Mouse (Mus musculus): ENCODE data around the gene Pqlc2.

Gene Pqlc2

DNA sequence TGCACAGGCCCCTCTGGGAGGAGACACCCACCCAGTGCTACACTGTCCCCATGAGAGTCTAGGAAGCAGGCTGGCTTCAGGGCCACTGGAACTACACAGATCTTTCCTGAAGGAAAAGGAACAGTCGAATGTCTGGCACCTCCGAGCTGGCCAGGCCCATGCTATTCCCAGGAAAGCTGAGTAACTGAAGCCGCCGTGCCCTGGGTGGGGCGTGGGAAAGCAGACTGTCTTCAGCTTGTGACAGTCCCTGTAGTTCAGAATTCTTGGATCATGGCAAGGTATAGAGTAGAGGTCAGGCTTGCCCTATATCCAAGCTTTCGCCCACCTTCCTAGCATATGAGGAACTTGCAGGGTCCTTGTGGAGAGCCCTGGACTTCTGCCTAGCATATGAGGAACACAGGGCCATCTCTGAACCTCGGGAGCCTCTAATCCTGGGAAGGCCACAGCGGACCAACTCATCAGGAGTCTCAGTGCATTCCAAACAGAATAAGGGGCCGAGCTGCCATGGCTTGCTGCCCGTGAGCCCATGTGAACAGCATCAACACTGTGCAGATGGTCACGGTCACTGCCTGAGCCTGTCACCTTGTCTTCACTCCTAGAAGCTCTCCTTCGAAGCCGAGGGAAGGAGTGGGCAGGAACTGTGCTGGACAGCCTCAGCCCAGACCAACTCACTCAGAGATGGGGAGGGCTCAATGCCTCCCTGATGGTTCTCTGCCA lies 44.6 kb downstream of the Pqlc2 start:
- in situ Hi-C loops (cut with MboI): no loop called here

DNA sequence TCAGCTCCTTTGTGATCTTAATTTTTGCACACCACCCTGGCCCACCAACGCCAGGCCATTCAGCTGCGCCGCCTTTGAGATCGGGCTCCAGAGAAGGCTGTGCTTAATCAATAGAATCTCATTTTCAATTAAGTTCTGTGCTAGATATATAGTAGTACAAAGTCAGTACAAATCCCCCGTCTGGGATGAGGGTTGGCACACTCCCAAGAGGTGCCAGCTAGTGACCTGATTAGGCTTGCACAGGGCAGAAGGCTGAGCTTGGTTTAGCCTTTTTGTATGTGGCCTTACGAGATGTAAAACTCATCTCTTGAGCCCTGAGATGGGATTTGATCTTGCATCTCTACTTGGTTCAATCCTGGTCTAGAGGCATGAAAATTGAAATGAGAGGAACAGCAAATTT lies 47.5 kb downstream of the Pqlc2 start:
- in situ Hi-C loops (cut with MboI): no loop called here

DNA sequence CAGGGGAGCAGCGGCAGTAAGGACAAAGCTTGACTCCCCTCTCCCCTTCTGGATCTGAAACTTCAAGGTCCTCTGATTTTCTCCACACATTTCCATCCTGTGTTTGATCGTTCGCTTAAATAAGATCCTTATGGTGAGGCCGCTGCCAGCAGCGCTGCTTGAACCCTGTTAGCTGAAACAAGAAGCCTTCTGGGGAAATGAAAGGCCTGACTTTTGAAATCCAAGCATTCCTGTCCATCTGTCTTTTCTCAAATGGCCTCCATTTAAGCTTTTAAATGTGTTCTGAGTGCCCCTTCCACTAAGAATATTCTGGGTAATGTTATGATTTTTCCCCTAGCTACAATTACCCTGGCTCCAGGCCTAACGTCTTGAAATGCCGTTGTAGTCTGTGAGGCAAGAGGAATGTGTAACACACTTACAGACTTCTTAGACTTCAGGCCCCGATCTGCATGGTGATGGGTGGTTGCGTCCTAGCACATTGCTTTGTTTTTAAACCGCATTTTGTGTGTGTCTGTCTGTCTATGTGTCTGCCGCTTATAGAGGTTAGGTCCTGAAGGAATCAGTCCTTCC lies 51.1 kb downstream of the Pqlc2 start:
- in situ Hi-C loops (cut with MboI): no loop called here

DNA sequence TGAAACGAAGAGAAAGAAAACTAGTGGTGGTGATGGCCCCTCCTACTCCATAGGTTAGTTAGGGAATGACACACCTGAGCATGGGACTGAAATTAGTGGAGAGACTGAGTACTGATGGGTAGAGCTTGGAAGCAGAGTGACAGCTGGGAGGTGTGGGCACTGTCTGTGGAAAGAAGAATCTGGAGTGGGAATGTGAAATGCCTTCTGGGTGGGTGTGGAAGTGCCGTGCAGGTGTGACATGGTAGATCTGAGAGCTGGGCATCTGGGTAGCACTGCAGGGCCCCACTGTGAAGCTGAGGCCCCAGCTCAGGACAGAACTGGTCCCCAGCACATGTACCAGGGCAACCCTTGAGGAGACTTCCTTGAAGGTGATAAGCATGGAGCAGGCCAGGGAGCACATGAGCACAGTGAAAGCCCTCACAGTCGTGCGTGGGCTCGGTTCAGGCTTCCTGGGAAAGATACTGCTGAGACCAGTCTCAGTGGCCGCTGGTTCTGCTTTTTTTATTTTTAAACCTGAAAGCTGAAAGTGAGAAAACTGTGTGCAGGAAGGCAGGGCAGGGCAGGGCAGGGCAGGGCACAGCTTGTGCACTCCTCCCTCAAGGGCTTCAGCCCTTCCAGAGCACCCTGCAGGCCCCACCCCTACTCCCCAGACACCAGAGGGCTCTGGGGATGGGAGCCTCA lies 51.7 kb downstream of the Pqlc2 start:
- in situ Hi-C loops (cut with MboI): no loop called here

DNA sequence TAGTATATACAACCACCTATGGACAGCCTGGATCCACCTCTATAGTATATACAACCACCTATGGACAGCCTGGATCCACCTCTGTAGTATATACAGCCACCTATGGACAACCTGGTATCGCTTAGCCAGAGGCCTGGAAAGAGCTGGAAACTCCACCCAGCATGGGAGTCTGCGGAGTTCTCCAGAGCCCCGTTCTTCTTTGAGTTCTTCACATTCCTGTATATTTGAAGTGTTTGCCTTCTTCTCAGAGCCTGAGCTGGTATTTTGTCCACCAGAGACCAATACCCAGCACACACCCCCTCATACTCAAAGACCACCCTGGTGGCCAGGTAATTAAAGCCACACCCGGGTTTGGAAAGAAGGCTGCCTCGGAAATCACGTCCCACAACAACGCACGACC lies 53.8 kb downstream of the Pqlc2 start:
- in situ Hi-C loops (cut with MboI): no loop called here

DNA sequence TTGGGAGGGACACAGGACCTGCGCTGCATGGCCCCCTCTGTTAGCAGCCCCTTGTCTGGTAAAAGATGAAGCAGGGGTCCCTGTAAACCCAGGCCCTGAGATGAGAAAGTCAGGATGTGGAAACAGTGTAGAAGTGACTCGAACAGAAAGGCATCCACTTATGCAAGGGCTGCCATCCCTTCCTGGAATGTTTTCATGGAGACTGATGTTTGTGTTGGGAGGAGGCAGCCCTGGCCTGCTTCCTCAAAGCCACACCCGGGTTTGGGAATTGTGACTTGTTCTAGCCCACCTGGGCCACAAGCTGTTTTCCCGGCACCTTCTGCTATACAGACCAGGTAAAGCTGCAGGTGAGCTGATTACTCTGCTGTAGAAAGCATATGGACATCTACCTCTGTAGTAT lies 54.4 kb downstream of the Pqlc2 start:
- in situ Hi-C loops (cut with MboI): no loop called here

DNA sequence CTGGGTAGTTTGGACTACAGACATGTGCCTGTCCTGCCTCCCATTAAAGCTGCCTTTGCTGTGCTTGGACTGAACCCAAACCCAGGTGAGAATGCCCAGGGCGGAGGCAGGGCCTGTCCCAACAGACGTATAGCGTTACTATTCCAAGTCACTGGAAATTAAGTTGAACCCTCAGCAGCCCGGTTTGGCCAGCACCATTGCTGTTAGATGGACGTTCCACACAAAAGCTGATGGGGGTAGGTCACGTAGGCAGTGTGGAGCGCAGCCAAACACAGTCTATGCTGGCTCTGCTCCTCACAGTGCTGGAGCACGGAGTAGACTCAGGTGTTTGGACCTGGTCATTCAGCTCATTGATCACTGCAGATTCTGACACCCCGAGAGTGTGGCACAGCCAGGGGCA lies 57.3 kb downstream of the Pqlc2 start:
- in situ Hi-C loops (cut with MboI): no loop called here

DNA sequence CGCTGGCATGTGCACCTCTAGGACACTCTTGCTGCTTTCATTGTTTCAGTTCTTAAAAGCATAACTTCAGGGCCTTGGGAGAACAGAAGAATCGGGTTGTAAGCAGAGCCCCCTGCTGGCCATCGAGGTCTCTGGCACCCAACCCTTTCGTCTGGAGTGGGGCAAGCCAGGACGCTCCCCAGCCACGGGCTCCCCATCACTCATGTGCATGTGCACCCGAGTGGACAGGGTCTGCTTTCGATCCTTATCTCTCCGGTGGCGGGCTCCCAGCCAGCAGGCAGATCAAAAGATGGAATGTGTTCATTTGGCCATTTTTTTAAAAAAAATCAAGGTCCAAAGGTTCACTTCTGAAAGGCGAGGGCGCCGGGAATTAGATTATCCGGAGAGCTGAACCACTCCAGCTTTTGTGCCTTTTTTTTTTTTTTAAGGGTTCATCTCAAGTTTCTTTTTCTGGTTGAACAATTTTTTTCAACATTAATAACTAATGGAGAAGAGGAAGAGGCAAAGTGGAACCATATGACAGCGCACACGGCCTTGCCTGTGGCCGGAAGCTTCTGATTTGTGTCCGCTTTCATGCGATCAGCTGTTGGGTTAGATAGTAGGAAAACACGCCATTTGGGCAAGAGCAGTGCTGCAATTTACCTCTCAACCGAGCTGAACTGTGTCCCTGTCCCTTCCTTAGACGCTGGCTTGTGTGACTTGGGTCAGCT lies 58.3 kb downstream of the Pqlc2 start:
- in situ Hi-C loops (cut with MboI): no loop called here

DNA sequence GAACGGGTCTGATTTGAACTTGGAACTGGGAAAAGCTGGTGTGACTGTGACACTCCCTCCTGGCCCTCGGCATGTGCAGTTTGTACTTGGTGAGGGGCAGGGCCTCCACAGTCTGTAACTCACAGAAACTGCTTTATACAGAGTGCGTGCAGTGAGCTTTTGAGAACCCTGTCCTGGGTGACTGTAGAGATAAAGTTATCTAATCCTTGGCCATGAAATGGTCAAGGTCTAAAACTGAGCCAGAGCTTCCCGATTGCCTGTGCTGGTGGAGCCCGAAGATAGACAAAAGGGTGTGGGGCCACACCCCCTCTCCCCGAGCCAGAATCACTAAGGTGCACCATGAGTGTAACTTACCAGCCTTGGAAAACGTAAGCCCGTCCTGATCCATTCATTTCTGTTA lies 59.6 kb downstream of the Pqlc2 start:
- in situ Hi-C loops (cut with MboI): no loop called here

DNA sequence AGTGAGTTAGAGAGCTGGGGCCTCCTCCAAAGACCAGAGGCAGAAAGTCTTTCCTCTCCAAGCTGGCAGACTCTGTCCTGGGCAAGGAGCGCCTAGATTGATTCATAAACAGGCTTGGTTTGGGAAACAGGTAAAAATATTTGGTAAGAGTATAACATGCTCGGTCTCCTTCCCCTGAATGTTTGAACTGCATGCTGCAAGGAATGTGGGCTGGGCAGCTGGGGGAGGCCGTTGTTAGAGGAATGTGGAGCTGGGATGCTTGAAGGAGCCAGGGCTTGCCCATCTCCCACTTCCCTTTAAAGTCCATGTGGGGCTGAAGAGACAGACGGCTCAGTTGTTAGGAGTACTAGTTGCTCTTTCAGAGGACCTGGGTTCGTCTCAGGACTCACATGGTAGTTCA lies 60.5 kb downstream of the Pqlc2 start:
- in situ Hi-C loops (cut with MboI): no loop called here

DNA sequence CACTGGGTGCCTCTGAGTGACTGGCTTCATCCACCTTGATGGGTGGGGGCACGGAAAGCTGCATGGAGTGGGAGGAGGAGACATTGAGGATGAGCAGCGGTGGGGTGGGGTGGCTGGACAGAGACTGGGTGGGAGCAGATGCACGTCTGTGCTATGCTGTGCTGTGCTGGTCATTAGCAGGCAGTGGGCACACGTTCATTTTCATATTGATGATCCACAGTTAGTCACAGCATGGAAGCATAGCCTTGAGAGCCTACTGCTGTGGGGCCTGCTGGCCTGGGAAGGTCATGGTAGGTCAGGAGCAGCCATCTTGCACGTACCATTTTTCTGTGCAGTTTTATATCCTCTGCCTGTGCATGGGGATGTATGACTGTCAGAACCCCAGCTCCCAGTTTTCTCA lies 61.8 kb downstream of the Pqlc2 start:
- in situ Hi-C loops (cut with MboI): no loop called here

DNA sequence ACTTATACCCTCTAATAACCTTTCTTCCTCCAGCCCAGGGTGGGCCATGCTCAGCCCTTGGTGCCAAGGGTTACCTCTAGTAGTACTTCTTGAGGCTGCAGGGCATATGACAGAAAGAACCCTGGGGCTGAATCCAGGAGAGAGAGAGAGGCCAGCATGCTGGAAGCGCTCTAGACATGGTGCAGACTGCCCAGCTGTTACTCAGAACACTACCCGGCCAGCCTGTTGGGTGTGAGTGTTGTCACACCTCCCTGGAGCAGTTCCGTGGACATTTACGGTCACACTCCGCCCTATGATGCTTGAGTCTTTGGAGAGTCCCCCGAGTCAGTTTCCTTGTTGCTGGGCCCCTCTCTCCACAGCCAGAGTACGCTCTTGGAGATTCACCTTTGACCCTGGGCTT lies 62.5 kb downstream of the Pqlc2 start:
- in situ Hi-C loops (cut with MboI): no loop called here

DNA sequence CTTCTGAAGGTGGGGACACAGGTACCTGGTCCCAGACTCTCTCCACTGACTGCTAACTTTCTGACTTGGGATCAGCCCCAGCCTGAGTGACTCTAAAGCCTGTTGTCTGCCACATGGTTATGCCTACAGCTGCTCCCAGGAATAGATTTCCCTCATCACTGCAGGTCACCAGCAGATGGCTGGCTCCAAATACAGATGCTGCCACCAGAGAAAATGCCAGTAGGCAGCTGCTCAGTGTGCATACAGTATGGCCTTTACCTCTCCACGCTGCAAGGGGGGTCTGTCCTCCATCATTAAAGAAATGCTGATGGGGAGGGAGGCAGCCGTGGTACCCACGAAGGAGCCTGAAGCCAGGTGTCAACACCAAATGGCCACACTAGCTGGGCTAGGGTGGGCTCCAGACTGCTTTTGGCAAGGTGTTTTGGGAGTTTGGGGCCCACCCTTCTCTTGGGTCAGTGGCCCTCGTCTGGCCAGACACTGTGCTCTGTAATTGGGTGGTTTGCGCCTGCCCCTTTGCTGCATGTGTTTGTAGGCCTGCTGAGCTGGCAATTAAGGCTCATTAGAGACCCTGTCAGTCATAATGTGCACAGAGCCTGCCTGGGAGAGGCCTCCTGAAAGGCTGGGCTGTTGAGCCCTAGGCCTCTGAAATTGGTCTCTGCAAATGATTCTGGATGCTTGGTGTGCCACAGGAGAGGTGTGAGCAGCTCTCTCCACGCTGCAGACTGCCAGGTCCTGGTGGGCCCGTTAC lies 64.2 kb downstream of the Pqlc2 start:
- in situ Hi-C loops (cut with MboI): no loop called here

DNA sequence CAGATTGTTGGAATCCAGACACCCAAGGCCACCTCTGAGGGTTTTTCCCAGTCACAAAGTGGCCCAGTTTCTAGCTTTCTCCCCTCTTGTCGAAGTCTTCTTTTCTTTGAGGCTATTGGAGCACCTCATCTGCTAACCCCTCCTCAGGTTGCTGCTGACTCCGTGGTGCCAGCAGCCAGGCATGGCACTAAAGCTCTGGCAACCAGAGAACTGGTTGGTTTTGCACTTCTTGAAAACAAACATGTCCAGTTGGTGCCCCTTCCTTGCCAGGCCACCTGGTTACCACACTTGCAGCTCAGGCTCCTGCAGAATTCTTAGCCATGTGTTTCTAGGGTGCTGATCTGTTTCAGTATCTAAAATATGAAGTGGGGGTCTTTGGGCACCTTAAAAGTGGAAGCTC lies 65.0 kb downstream of the Pqlc2 start:
- in situ Hi-C loops (cut with MboI): no loop called here

DNA sequence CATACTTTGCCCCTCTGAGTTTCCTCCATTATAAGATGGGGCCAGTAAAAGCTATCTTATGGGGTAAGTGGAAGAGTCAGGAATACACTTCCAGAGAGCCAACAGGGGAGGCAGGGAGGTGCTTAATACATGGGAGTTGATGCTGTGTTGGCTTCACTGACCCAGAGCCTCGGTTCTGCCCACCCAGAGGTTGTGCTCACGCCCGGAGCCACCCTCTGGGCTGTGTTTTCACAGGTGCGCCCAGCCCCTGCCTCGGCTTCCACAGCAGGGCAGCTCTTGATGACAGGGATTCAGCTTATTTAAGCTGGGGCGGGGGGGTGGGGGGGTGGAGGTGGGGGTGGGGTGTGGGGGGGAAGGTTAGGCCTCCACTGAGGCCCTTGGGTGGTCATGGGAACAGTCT lies 65.7 kb downstream of the Pqlc2 start:
- in situ Hi-C loops (cut with MboI): no loop called here

DNA sequence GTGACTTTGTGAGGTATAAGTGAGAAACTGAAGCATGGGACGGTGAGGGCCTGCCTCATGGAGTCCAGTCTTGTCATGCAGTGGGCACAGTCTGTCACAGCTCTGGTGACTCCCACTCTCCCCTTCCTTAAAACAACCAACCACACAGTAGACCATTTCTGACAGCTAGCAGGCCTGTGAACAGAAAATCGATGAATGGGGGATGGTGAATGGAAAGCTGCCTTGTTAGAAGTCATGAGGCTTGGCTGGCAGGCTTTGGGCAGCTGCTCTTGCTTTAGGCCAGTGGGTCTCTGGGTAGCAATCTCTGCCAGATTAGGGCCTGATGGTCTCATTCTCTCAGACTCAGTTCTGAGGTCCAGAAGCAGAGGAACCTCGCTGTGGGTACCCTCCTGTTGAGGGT lies 66.3 kb downstream of the Pqlc2 start:
- in situ Hi-C loops (cut with MboI): no loop called here

All from mature B cell (primary cell).